Mouse (Mus musculus): ENCODE measurements around the gene Pabpc1l.

GRCm38 (mm10) chr2:163994977-163995862, 30.0 kb upstream of the Pabpc1l start:
- TF ChIP-seq CTCF (IDR thresholded peaks at IDR 0.05; ENCODE audit: extremely low read depth, insufficient read depth, low read length), result no peak
- TF ChIP-seq POLR2A (IDR thresholded peaks at IDR 0.05; ENCODE audit: extremely low read depth, insufficient read depth, low read length), result peak; percentile 75
